Mouse (Mus musculus): ENCODE measurements around the gene Fosl1.
"Not testable (repeated sequence)": the region's sequence is repeated elsewhere in the genome, so short reads cannot be mapped to it uniquely, and the experiment has no call there.

Fosl1 gene

GRCm38 (mm10) chr19:5447515-5448353, at the start of gene Fosl1:
Fosl1 (plus strand) TSS chr19:5447547.
- DNase-seq (ENCODE audit: low spot score), result peak; percentile 88

GRCm38 (mm10) chr19:5401073-5401472, 46.3 kb upstream of the Fosl1 start:
- not testable (repeated sequence) for DNase-seq (ENCODE audit: low spot score)

- DNase-seq (ENCODE audit: low spot score), result no peak
Measured at GRCm38 (mm10) chr19:5402293-5402692, 45.1 kb upstream of the Fosl1 start, which contains the start of gene Tsga10ip. Tsga10ip (minus strand) TSS chr19:5402526.

GRCm38 (mm10) chr19:5405924-5406323, 41.4 kb upstream of the Fosl1 start:
- DNase-seq (ENCODE audit: low spot score), result no peak

- DNase-seq (ENCODE audit: low spot score), result not testable (repeated sequence)
Measured at GRCm38 (mm10) chr19:5406531-5407126, 40.7 kb upstream of the Fosl1 start.

- peak; percentile 78 for DNase-seq (ENCODE audit: low spot score)
Measured at GRCm38 (mm10) chr19:5407133-5407532, 40.2 kb upstream of the Fosl1 start.

GRCm38 (mm10) chr19:5408057-5409001, 39.0 kb upstream of the Fosl1 start:
- DNase-seq (ENCODE audit: low spot score), result no peak

GRCm38 (mm10) chr19:5409068-5409467, 38.3 kb upstream of the Fosl1 start:
- peak; percentile 63 for DNase-seq (ENCODE audit: low spot score)

- DNase-seq (ENCODE audit: low spot score), result no peak
Measured at GRCm38 (mm10) chr19:5410641-5411040, 36.7 kb upstream of the Fosl1 start.

GRCm38 (mm10) chr19:5411961-5412360, 35.4 kb upstream of the Fosl1 start:
- no peak for DNase-seq (ENCODE audit: low spot score)

GRCm38 (mm10) chr19:5413840-5414239, 33.5 kb upstream of the Fosl1 start:
- DNase-seq (ENCODE audit: low spot score), result no peak

GRCm38 (mm10) chr19:5414534-5414957, 32.8 kb upstream of the Fosl1 start:
- no peak for DNase-seq (ENCODE audit: low spot score)

GRCm38 (mm10) chr19:5418750-5419466, 28.4 kb upstream of the Fosl1 start:
- DNase-seq (ENCODE audit: low spot score), result no peak

GRCm38 (mm10) chr19:5419630-5420029, 27.7 kb upstream of the Fosl1 start:
- no peak for DNase-seq (ENCODE audit: low spot score)

GRCm38 (mm10) chr19:5420579-5420978, 26.8 kb upstream of the Fosl1 start:
- DNase-seq (ENCODE audit: low spot score), result no peak

GRCm38 (mm10) chr19:5421784-5422183, 25.6 kb upstream of the Fosl1 start:
- no peak for DNase-seq (ENCODE audit: low spot score)

- DNase-seq (ENCODE audit: low spot score), result no peak
Measured at GRCm38 (mm10) chr19:5422267-5422666, 25.1 kb upstream of the Fosl1 start.

- no peak for DNase-seq (ENCODE audit: low spot score)
Measured at GRCm38 (mm10) chr19:5422895-5423443, 24.4 kb upstream of the Fosl1 start.

GRCm38 (mm10) chr19:5423561-5423960, 23.8 kb upstream of the Fosl1 start:
- DNase-seq (ENCODE audit: low spot score), result peak; percentile 46

- peak; percentile 92 for DNase-seq (ENCODE audit: low spot score)
Measured at GRCm38 (mm10) chr19:5424092-5424781, 23.1 kb upstream of the Fosl1 start.
